Mouse (Mus musculus) heart, embryonic 16.5 days (tissue): ENCODE measurements around the gene Unc45a. TPM values are rescaled to one million over a fixed set of nuclear protein-coding genes. Genes with fewer than 3 reads are reported as not detected.

Experiments
- ATAC-seq: fragments of 200-750 bp; cut with Nextera tagmentation; replicated peaks from 2 replicates; pipeline ENCODE4 v1.8.0; 2017; ENCODE audit warnings: moderate number of reproducible peaks; ENCODE audit not compliant: insufficient read depth, low FRiP score; ENCODE audit errors: extremely low read depth
- H3K27ac ChIP-seq: fragments of 300-500 bp; sonication (generic); 2 replicates; pipeline ENCODE4 v1.5.1; 2014; ENCODE audit warnings: mild to moderate bottlenecking, low read length, control low read depth, moderate library complexity
- H3K27me3 ChIP-seq: fragments of 300-500 bp; sonication (generic); 2 replicates; pipeline ENCODE4 v1.6.1; 2014; ENCODE audit warnings: low read length, mixed read lengths; ENCODE audit not compliant: control insufficient read depth, insufficient read depth
- H3K36me3 ChIP-seq: fragments of 300-500 bp; sonication (generic); 2 replicates; pipeline ENCODE4 v1.6.1; 2014; ENCODE audit not compliant: control insufficient read depth, insufficient read depth
- H3K4me1 ChIP-seq: fragments of 300-500 bp; sonication (generic); 2 replicates; pipeline ENCODE4 v1.6.1; 2014; ENCODE audit warnings: low read length, mixed read lengths; ENCODE audit not compliant: control insufficient read depth, insufficient read depth
- H3K4me2 ChIP-seq: fragments of 300-500 bp; sonication (generic); 2 replicates; pipeline ENCODE4 v1.6.1; 2014; ENCODE audit warnings: low read depth, mild to moderate bottlenecking, control low read depth, low read length
- H3K4me3 ChIP-seq: fragments of 300-500 bp; sonication (generic); 2 replicates; pipeline ENCODE4 v1.5.1; 2014; ENCODE audit warnings: mild to moderate bottlenecking, control low read depth, low read length
- H3K9ac ChIP-seq: fragments of 300-500 bp; sonication (generic); 2 replicates; pipeline ENCODE4 v1.6.1; 2014; ENCODE audit warnings: low read length, control low read depth
- H3K9me3 ChIP-seq: fragments of 300-500 bp; sonication (generic); replicated peaks from 2 replicates; pipeline ENCODE4 v1.6.1; 2016; ENCODE audit warnings: low read length; ENCODE audit not compliant: control insufficient read depth
- WGBS: fragments of 180-500 bp; shearing (Covaris S2); extraction: QIAGEN DNeasy Blood & Tissue Kit; methylation state at CpG from one replicate; pipeline ENCODE4 v1.1.7; 2014; 5-methylcytosine and 5-hydroxymethylcytosine counted together
- polyA plus RNA-seq: library from polyadenylated mRNA; unstranded; fragments of >200 nt; fragmentation: Nextera tagmentation; extraction: Ambion mirVana; gene quantifications from 2 replicates; pipeline ENCODE4 v1.2.1, GENCODE M21; 2015

Unc45a gene
- polyA plus RNA-seq, 1 experiment from 2014 or later: 20.6 TPM

- no peak overlapping the region for H3K4me2 ChIP-seq
- H3K9ac ChIP-seq: no peak overlapping the region
- H3K27me3 ChIP-seq: no peaks in the 10 kb centered on the region
- H3K36me3 ChIP-seq: no peaks in the 10 kb centered on the region
- H3K27ac ChIP-seq: 0 out of 2 replicates have a peak overlapping the region, but pooled peaks have one; percentile 20
- WGBS: 50% methylated on average over 9 of the region's 9 CpGs
- ATAC-seq: no peak
- H3K4me1 ChIP-seq: peaks cover 6% of the 10 kb centered on the region; the same call in 1 of the 2 replicates
- H3K9me3 ChIP-seq: no peaks in the 10 kb centered on the region
- H3K4me3 ChIP-seq: no peak overlapping the region
Measured at GRCm38 (mm10) chr7:80375376-80376039, 34.7 kb upstream of the Unc45a start.

- 82% methylated on average over 3 of the region's 3 CpGs for whole genome bisulfite sequencing
- H3K4me1 ChIP-seq: peaks cover 13% of the 10 kb centered on the region
- H3K4me2 ChIP-seq: no peak overlapping the region
- H3K27me3 ChIP-seq: no peaks in the 10 kb centered on the region
- ATAC-seq: no peak
- H3K27ac ChIP-seq: no peak overlapping the region
- H3K36me3 ChIP-seq: no peaks in the 10 kb centered on the region
- H3K4me3 ChIP-seq: no peak overlapping the region
- no peak overlapping the region for H3K9ac ChIP-seq
- H3K9me3 ChIP-seq: no peaks in the 10 kb centered on the region
Measured at GRCm38 (mm10) chr7:80374733-80375132, 33.9 kb upstream of the Unc45a start.

GRCm38 (mm10) chr7:80374280-80374679 lies 33.5 kb upstream of the Unc45a start:
- no peak overlapping the region for H3K4me3 ChIP-seq
- H3K27ac ChIP-seq: peak overlapping the region; percentile 12; the same call in 1 of the 2 replicates
- no peak overlapping the region for H3K4me2 ChIP-seq
- no peak for ATAC-seq
- 63% methylated on average over 3 of the region's 3 CpGs for WGBS
- H3K4me1 ChIP-seq: peaks cover 17% of the 10 kb centered on the region
- H3K27me3 ChIP-seq: no peaks in the 10 kb centered on the region
- no peaks in the 10 kb centered on the region for H3K9me3 ChIP-seq
- H3K9ac ChIP-seq: no peak overlapping the region
- H3K36me3 ChIP-seq: no peaks in the 10 kb centered on the region

- no peaks in the 10 kb centered on the region for H3K9me3 ChIP-seq
- 81% methylated on average over 12 of the region's 12 CpGs for WGBS
- no peaks in the 10 kb centered on the region for H3K27me3 ChIP-seq
- no peak overlapping the region for H3K9ac ChIP-seq
- H3K4me2 ChIP-seq: no peak overlapping the region
- peak overlapping the region; percentile 21; the same call in 1 of the 2 replicates for H3K27ac ChIP-seq
- no peaks in the 10 kb centered on the region for H3K36me3 ChIP-seq
- no peak overlapping the region for H3K4me3 ChIP-seq
- peaks cover 21% of the 10 kb centered on the region for H3K4me1 ChIP-seq
- ATAC-seq: no peak
Measured at GRCm38 (mm10) chr7:80373850-80374249, 33.0 kb upstream of the Unc45a start.

- no peak for ATAC-seq
- Histone ChIP-seq H3K27me3 (no peaks in the 10 kb centered on the region), H3K4me2 (no peak overlapping the region), H3K4me1 (peaks cover 25% of the 10 kb centered on the region), H3K9ac (no peak overlapping the region), H3K4me3 (no peak overlapping the region), H3K27ac (peak overlapping the region; percentile 21; the same call in 1 of the 2 replicates), H3K36me3 (peaks cover 2% of the 10 kb centered on the region; the same call in 1 of the 2 replicates), H3K9me3 (no peaks in the 10 kb centered on the region)
- WGBS: 69% methylated on average over 4 of the region's 4 CpGs
Measured at GRCm38 (mm10) chr7:80373352-80373751, 32.5 kb upstream of the Unc45a start.

- Histone ChIP-seq H3K9me3 (no peaks in the 10 kb centered on the region), H3K9ac (no peak overlapping the region), H3K27ac (no peak overlapping the region), H3K4me1 (peaks cover 29% of the 10 kb centered on the region), H3K4me2 (no peak overlapping the region), H3K36me3 (peaks cover 4% of the 10 kb centered on the region; the same call in 1 of the 2 replicates), H3K4me3 (no peak overlapping the region), H3K27me3 (no peaks in the 10 kb centered on the region)
- WGBS: 30% methylated on average over 2 of the region's 2 CpGs
- no peak for ATAC-seq
Measured at GRCm38 (mm10) chr7:80372667-80373066, 31.9 kb upstream of the Unc45a start.

GRCm38 (mm10) chr7:80372166-80372565 lies 31.4 kb upstream of the Unc45a start:
- H3K9me3 ChIP-seq: no peaks in the 10 kb centered on the region
- no peak overlapping the region for H3K4me3 ChIP-seq
- H3K36me3 ChIP-seq: peaks cover 4% of the 10 kb centered on the region; the same call in 1 of the 2 replicates
- 57% methylated on average over 3 of the region's 3 CpGs for WGBS
- ATAC-seq: no peak
- H3K27ac ChIP-seq: no peak overlapping the region
- H3K27me3 ChIP-seq: no peaks in the 10 kb centered on the region
- no peak overlapping the region for H3K9ac ChIP-seq
- H3K4me2 ChIP-seq: no peak overlapping the region
- H3K4me1 ChIP-seq: peaks cover 29% of the 10 kb centered on the region

- H3K4me1 ChIP-seq: peaks cover 29% of the 10 kb centered on the region
- H3K4me3 ChIP-seq: peak within 1 kb of the TSS; percentile 92
- H3K4me2 ChIP-seq: peak within 1 kb of the TSS; percentile 82
- H3K27me3 ChIP-seq: no peaks in the 10 kb centered on the region
- H3K9ac ChIP-seq: peak within 1 kb of the TSS; percentile 96
- ATAC-seq: peak; percentile 69
- H3K36me3 ChIP-seq: peaks cover 12% of the 10 kb centered on the region
- no peaks in the 10 kb centered on the region for H3K9me3 ChIP-seq
- peak within 1 kb of the TSS; percentile 93 for H3K27ac ChIP-seq
- WGBS: under 1% methylated on average over 58 of the region's 86 CpGs
Measured at GRCm38 (mm10) chr7:80371041-80371751, 30.4 kb upstream of the Unc45a start, which contains the start of gene Man2a2. TSS of gene Man2a2 (minus strand) at chr7:80371375.

GRCm38 (mm10) chr7:80370649-80371040 lies 29.8 kb upstream of the Unc45a start:
- WGBS: under 1% methylated on average over 30 of the region's 31 CpGs
- H3K4me2 ChIP-seq: peak overlapping the region; percentile 82
- H3K4me3 ChIP-seq: peak overlapping the region; percentile 92
- peak; percentile 60 for ATAC-seq
- H3K4me1 ChIP-seq: peaks cover 30% of the 10 kb centered on the region
- no peaks in the 10 kb centered on the region for H3K9me3 ChIP-seq
- peaks cover 16% of the 10 kb centered on the region for H3K36me3 ChIP-seq
- H3K9ac ChIP-seq: peak overlapping the region; percentile 96
- H3K27me3 ChIP-seq: no peaks in the 10 kb centered on the region
- H3K27ac ChIP-seq: peak overlapping the region; percentile 93
